Mouse (Mus musculus): ENCODE measurements around the gene Gm26620.

GRCm38 (mm10) chr1:170933940-170934339 is 49.1 kb downstream of the Gm26620 start:
- TF ChIP-seq CTCF (IDR thresholded peaks at IDR 0.05; ENCODE audit: low read depth): no peak
- no peak for TF ChIP-seq EP300 (optimal IDR thresholded peaks at IDR 0.05)
